In genomic region chr16:92076797-92077196, GRCm38 (mm10) we compare ENCODE assay signal across 28 mouse cellular contexts. TPM values are rescaled to one million over a fixed set of nuclear protein-coding genes. Genes with fewer than 3 reads are reported as not detected.
"Had no signal": no experiment of that assay in that cellular context is flagged by ENCODE, and none has a peak within 500 bp of the region (broad histone marks: within the 10 kb centered on the region; RNA-seq: fewer than 3 reads in every experiment).

No protein-coding gene starts in this region.

- H3K9ac ChIP-seq: heart, embryonic 12.5 days; hindbrain, embryonic 12.5 days; hindbrain, embryonic 14.5 days; intestine, embryonic 15.5 days; kidney, embryonic 15.5 days; limb, embryonic 12.5 days; liver, embryonic 13.5 days; liver, embryonic 15.5 days had no signal

- H3K27me3 ChIP-seq: heart, embryonic 12.5 days; hindbrain, embryonic 12.5 days; intestine, embryonic 15.5 days; kidney, embryonic 15.5 days; limb, embryonic 12.5 days; liver, embryonic 13.5 days; liver, embryonic 15.5 days had no signal

- ATAC-seq: hindbrain, embryonic 16.5 days; inflammation-experienced regulatory T-cells, adult 6 months; intestine, embryonic 15.5 days; intestine, postnatal 0 days had no signal

- DNase-seq: gastrocnemius, adult 2 months; gastrocnemius, postnatal 10 days; gastrocnemius, postnatal 25 days; heart, adult 18-20 months; heart, postnatal 10 days; heart, postnatal 4 days; kidney, adult 18-20 months; kidney, postnatal 14 days; kidney, postnatal 36 days; liver, embryonic 13.5 days had no signal

- H3K27ac ChIP-seq: gastrocnemius, adult 2 months; heart, embryonic 10.5 days; hindbrain, embryonic 10.5 days; hindbrain, embryonic 12.5 days; hindbrain, embryonic 14.5 days; intestine, embryonic 15.5 days; kidney, embryonic 15.5 days; kidney, postnatal 0 days; layer of hippocampus, adult 2 months; left cerebral cortex, adult 2 months; limb, embryonic 10.5 days; limb, embryonic 12.5 days; liver, embryonic 13.5 days; liver, embryonic 15.5 days had no signal

- H3K4me1 ChIP-seq: heart, embryonic 10.5 days; heart, embryonic 12.5 days; intestine, embryonic 15.5 days; kidney, embryonic 15.5 days; limb, embryonic 10.5 days; limb, embryonic 12.5 days; liver, embryonic 13.5 days; liver, embryonic 15.5 days had no signal

- H3K4me2 ChIP-seq: heart, embryonic 12.5 days; hindbrain, embryonic 12.5 days; hindbrain, embryonic 14.5 days; intestine, embryonic 15.5 days; kidney, embryonic 15.5 days; limb, embryonic 12.5 days; liver, embryonic 13.5 days; liver, embryonic 15.5 days had no signal

- H3K9me3 ChIP-seq: heart, embryonic 10.5 days; heart, embryonic 12.5 days; hindbrain, embryonic 10.5 days; hindbrain, embryonic 12.5 days; intestine, embryonic 15.5 days; kidney, embryonic 15.5 days; limb, embryonic 10.5 days; limb, embryonic 12.5 days; liver, embryonic 13.5 days; liver, embryonic 15.5 days had no signal

- H3K4me3 ChIP-seq: gastrocnemius, adult 2 months; heart, embryonic 10.5 days; heart, embryonic 12.5 days; hindbrain, embryonic 10.5 days; hindbrain, embryonic 12.5 days; intestine, embryonic 15.5 days; kidney, embryonic 15.5 days; layer of hippocampus, adult 2 months; left cerebral cortex, adult 2 months; limb, embryonic 10.5 days; limb, embryonic 12.5 days; liver, embryonic 13.5 days; liver, embryonic 15.5 days had no signal

RNA-seq across cellular contexts. Expression of gene Gm49711, which starts 18.7 kb away (rescaled TPM):
- polyA plus RNA-seq: heart, embryonic 10.5 days; heart, embryonic 14.5 days; heart, embryonic 16.5 days; inflammation-experienced regulatory T-cells, adult 6 months; intestine, embryonic 15.5 days; intestine, postnatal 0 days; limb, embryonic 12.5 days; liver, embryonic 13.5 days; liver, embryonic 15.5 days had no signal
